Mouse (Mus musculus) liver, adult (tissue): ENCODE data around the gene Mex3a.

Experiments used
- GATA4 ChIP-seq: IDR thresholded peaks from 2 replicates; pipeline ENCODE4 v1.6.1; 2014; ENCODE audit warnings: mild to moderate bottlenecking, low read length; ENCODE audit not compliant: insufficient replicate concordance

The Mex3a gene

DNA sequence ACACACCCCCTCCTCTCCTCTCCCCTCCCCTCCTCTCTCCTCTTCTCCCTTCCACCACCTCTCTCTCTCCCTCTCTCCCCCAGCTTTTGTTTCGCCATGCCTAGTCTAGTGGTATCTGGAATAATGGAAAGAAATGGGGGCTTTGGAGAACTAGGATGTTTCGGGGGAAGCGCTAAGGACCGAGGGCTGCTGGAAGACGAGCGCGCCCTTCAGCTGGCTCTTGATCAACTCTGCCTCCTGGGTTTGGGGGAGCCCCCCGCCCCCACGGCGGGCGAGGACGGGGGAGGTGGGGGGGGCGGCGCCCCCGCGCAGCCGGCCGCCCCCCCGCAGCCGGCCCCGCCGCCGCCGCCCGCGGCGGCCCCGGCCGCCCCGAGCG is at the start of gene Mex3a:
TSS of gene Mex3a (plus strand) at position 97 of the 376 bp plus-strand sequence.
- no peak for TF ChIP-seq GATA4

DNA sequence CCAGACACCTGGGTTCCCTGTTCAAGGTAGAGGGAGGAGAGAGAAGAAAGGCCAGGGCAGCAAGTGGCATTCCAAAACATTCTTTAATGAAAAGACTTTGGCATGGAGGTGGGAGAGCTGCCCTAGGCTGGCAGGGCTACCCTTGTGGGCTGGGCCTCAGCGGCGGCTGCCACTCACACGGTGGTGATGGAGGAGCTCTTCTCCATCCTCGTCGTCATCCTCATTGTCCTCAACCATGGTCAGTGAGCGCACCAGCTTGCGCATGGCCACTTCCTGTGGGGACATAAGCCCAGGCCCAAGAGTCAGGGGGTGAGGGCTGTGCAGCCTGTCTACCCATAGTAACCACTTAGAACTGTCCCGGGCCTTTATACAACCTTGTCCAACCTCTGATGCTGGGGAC is 49.1 kb upstream of the Mex3a start:
- TF ChIP-seq GATA4: no peak

GRCm38 (mm10) chr3:88483621-88484020 is 48.6 kb upstream of the Mex3a start:
- TF ChIP-seq GATA4: no peak

DNA sequence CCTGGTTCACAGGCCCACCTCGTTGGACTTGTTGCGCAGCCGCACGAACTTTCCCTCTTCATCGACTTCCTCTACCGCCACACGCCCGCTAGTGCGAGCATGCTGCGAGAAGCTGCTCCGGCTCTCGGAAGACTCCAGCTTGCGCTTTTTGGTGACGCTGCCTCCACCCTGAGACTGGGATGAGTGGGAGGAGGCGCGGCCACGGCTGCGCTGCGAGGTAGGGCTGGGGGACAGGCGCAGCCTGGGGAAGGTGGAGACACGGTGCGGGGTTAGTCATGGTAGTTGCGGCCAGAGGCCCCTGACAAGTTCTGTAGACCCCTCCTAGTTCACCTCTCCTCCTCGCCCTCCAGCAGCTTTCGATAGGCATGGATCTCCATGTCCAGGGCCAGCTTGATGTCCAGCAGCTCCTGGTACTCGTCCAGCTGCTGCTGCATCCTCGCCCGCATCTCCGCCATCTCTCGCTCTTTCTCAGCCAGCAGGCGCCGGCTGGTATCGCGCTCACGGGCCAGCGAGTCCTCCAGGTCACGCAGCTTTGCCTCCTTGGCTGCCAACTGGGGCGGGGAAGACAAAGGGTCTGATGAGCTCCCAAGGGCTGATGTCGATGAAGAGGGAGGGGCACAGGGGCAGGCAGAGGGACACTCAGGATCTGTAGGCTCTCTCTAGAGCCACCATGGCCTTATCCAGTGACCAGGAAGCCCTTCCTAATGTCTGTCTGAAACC is 47.4 kb upstream of the Mex3a start:
- TF ChIP-seq GATA4: no peak

GRCm38 (mm10) chr3:88486043-88486442 is 46.2 kb upstream of the Mex3a start:
- TF ChIP-seq GATA4: no peak

GRCm38 (mm10) chr3:88486887-88487286 is 45.3 kb upstream of the Mex3a start:
- no peak for TF ChIP-seq GATA4

GRCm38 (mm10) chr3:88487396-88487795 is 44.8 kb upstream of the Mex3a start:
- TF ChIP-seq GATA4: no peak

DNA sequence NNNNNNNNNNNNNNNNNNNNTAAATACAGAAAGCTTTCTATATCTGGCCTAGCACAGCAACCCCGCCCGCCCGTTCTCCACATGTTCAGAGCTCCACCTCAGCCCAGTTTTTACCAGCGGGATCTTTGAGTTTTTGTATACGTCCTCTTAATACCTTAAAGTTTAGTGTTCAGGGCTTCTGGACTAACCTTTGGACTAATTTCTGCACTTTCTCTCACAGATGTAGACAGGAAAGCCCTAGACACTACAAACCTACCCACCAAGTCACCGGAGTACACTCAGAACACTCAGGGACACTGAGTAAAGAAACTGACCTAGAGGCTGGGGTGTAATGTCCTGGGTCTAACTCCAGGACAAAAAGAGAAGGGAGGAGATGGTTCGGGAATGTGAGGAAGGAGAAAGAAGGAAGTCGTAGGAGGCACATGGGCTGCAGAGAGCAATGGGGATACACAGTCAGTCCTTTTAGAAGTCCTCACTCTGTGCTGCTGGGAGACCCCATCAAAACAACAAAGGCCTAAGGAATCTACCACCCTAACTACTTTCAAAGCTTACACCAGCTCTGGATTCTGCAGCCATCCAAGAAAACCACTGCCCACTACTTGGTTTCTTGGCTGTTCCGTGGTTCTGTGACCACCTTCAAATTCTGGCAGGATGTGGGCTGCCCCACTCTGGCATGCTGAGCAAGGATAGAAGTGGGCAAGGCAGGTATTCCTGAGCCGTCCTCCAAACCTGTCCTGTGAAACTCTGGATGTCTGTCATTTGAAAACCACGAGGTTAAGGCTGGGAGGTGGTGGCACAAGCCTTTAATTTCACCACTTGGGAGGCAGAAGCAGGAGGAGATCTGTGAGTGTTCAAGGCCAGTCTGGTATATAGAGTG is 38.3 kb upstream of the Mex3a start:
- TF ChIP-seq GATA4: no peak

DNA sequence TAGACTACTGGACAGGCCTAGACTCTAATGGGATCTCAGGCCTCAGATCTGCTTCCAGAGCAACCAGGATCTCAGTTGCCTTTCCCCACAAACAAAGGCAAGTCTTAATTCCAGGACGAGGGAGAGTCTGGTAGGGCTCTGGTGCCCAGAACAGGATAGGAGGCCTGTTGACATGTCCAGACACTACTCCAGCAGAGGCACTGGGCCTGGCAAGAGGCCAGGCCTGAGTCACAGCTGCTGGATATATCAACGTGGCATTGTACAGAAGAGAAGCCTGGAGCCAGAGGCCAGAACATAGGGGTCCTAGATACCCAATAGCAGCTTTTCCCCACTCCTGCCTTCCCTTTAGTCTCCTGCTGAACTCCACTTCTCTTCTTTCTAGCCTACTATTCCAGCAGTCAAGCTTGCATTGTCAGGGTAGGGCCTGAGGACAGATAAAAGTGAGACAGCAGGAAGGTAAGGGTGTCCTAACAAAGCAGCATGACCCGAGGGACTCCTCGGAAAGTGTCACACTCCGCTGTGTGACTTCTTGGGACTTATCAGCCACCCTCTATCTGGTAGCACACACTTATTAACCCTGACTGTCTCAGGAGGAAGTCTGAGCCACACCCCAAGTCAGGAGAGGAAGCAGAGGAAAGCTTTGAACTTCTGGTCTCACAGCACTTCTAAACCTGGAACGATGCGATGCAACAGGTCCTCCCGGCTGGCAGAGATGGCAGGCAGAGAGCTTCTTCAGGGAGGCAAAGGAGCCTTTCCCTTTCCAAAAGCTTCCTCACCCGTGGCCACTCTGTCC is 37.2 kb upstream of the Mex3a start:
- TF ChIP-seq GATA4: no peak

GRCm38 (mm10) chr3:88495741-88496415 is 36.3 kb upstream of the Mex3a start:
- TF ChIP-seq GATA4: no peak

DNA sequence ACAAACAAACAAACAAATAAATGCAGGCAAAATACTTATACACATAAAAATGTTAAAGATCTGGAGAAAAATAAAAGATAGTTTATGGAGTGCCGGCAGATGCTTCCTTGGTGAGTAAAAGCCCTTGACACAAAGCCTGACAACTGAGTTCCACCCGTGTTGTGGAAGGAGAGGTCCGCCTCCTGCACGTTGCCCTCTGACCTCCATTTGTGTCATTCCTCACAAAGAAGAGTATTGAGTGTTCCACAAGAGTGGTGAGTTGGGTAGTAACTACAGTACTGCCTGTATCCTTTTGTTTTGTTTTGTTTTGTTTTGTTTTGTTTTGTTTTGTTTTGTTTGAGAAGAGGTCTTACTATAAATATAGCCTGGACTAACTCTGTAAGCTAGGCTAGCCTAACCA is 32.6 kb upstream of the Mex3a start:
- TF ChIP-seq GATA4: no peak

- no peak for TF ChIP-seq GATA4
Measured at GRCm38 (mm10) chr3:88500087-88500486, 32.1 kb upstream of the Mex3a start.

DNA sequence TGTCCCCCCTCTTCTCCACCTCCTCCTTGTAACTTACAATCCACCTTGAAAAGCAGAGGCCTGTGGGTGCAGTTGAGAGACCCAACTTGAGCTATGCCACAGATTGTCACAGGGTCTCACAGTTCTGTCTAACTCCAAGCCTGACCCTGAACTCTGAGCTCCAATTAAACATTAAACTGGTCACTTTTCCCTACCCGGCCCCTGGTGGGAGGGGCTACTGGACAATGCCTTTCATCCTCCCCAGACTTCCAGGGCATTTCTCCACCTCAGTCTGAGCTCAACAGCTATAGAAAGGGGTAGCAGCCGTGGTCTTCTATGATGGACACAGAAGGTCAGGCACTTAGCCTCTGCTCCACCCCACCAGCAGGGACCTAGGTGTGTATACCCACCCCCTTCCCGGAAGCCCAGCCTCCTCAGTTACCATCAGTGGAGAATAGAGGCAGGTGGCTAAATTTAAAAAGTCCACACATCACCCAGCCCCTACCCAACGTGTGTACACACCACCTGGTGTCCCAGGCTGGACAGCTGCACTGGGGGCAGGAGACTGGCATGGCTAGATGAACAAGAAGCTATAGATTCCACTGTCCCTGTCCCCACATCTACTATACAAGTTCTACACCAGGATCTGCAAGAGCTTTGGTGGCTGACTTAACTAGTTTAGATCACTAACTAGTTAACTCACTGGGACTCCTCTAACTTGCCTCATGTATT is 31.4 kb upstream of the Mex3a start:
- TF ChIP-seq GATA4: no peak

DNA sequence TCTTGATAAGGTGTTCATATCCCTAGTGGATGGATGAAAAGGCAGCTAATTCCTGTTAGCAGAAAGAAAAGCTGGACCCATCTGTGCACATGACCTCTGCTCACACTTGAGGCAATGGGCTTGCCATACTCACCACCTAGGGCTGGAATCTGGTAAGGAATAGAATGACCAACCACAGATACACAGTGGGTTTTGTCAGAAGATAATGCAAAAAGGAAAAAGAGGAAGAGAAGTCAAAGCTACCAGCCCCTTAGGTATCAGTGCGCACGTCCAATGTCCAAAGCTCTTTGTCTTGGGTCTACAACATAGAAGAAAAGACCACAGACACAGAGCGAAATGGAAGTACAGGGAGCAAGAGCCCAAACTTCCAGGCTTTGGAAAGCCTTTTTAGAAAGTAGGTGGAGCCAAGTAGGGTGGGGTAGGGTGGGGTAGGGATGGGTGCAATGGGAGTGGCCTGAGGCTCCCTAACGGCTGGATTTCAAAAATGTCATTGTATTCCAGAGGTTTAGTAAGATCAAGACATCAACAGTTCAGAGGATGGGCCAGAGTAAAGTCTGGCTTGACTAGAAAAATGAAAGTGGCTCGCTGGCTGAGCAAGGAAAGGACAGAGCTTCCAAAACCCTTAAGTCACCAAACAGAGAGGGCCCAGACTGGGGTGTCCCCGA is 30.7 kb upstream of the Mex3a start:
- TF ChIP-seq GATA4: no peak

DNA sequence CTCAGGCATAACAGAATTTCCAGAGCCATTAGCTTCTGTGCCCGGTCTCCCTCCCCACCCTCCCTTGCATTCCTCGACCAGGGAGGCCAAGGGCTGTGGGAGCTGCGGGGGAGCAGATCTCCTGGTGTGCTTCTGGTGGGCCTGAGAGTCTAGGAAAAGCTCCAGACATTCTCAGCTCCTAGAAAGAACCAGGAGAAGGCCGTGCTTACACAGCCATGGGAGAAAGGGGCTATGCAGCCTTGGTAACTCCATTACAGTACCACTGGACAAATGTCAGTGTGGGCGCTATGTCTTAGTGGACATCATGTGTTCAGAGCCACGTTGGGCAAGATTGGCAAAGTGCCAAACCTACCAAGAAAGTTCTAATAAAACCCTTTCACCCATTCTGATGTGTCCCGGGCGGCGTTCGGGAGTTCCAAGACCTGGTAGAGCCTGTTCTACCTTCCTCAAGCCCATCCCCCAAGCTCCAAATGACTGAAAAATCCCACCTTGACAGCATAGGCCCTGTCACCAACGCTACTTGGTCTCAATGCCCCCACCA is 30.1 kb upstream of the Mex3a start:
- no peak for TF ChIP-seq GATA4
